ENCODE assay signal across 17 mouse cellular contexts in the genomic region with DNA sequence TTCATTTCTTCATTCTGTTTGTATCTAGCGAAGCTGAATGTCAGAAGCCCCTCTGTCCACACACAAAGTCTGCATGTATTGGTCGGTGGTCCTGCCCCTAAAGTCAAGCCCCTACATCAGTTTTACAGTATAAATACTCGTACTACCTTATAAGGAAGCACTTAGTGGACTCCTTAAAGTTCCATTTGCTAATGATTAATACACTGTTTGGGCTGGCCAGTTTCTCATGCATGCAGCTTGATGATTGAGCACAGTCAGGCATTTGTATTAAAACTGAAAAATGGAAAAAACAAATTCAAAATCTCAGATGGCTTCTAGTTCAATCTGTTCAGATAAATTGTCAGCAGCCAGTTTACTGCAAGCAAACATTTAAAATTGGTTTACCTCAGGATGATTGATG.
"Had no signal": no experiment of that assay in that cellular context is flagged by ENCODE, and none has a peak within 500 bp of the region (broad histone marks: within the 10 kb centered on the region; RNA-seq: fewer than 3 reads in every experiment).

No protein-coding gene starts in this region.

- H3K27ac ChIP-seq: lung, embryonic 15.5 days; macrophage; midbrain, embryonic 13.5 days; midbrain, embryonic 15.5 days; neural tube, embryonic 12.5 days; stomach, embryonic 15.5 days; stomach, postnatal 0 days had no signal

- H3K4me2 ChIP-seq: lung, embryonic 15.5 days; midbrain, embryonic 11.5 days; midbrain, embryonic 13.5 days; midbrain, embryonic 15.5 days; neural tube, embryonic 12.5 days; stomach, embryonic 15.5 days had no signal

- H3K9me3 ChIP-seq: lung, embryonic 15.5 days; megakaryocyte, embryonic 14.5 days; midbrain, embryonic 13.5 days; midbrain, embryonic 15.5 days; neural tube, embryonic 12.5 days; stomach, embryonic 15.5 days had no signal

- ATAC-seq: lung, postnatal 0 days; midbrain, embryonic 13.5 days; midbrain, embryonic 15.5 days had no signal

- H3K9ac ChIP-seq: lung, embryonic 15.5 days; midbrain, embryonic 13.5 days; midbrain, embryonic 15.5 days; neural tube, embryonic 12.5 days; stomach, embryonic 15.5 days had no signal

- DNase-seq: lung, adult 2 months; lung, postnatal 14 days; lung, postnatal 36 days; right cerebral cortex, postnatal 14 days; thymus, adult 2 months; thymus, postnatal 25 days; thymus, postnatal 4 days had no signal

- H3K4me3 ChIP-seq: lung, embryonic 15.5 days; midbrain, embryonic 13.5 days; midbrain, embryonic 15.5 days; neural tube, embryonic 12.5 days; stomach, embryonic 15.5 days had no signal

- H3K27me3 ChIP-seq: lung, embryonic 15.5 days; megakaryocyte, embryonic 14.5 days; midbrain, embryonic 13.5 days; midbrain, embryonic 15.5 days; neural tube, embryonic 12.5 days; stomach, embryonic 15.5 days had no signal
